Mouse (Mus musculus): ENCODE results near the gene Cep72. TPM values are rescaled to one million over a fixed set of nuclear protein-coding genes. Genes with fewer than 3 reads are reported as not detected.
A peak's percentile ranks its signal among the peaks of the same experiment; 100 is the strongest.

Gene Cep72
- 2.2 TPM for polyA plus RNA-seq (2012; fragmentation: generic; extraction: Trizol)
- long read RNA-seq, experiment 1, partial matches to known transcripts: 1 of 2 reads
- long read RNA-seq, experiment 1, other reads (novel, unspliced or antisense): 1 of 2 reads
- long read RNA-seq, experiment 2, partial matches to known transcripts: 1 of 16 reads
- long read RNA-seq, experiment 2, other reads (novel, unspliced or antisense): 11 of 16 reads

DNA sequence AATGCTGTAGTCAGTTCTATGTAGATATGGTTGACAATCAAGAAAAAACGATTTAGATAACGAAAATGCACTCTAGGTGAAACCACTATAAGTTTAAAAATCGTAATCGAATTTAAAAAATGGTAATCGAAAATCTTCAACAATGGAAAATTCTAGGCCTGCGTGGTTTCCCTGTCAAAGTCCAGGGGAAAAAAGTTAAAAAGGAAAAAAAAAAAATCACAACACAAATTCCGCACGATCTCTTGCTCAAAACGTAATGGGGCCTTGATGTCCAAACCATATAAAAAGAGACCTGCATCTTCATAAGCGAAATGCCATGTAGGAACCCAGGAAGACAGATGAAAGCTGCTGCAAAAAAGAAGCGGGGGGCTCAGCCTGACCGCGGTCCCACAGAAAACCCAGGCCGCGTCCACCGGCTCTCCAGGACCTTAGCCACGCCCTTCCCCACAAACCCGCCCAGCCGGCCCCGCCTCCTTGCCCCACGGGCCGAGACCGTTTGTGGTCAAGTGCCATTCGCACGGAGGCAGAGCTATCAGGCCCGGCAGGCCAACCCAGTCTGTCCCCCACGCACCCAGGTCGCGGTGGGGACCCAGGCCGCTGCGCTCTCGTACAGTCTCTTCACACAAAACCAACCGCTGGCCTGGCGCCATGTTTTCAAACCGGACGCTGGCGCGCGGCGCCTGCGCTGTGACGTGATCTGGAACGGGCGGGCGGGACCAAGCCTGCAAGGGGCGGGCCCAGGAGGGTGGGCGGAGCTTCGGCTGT is at the start of gene Cep72:
Gene Cep72 (minus strand): TSS at position 687 of the 765 bp plus-strand sequence.
- Histone ChIP-seq H3K4me3 (ENCODE audit: insufficient read depth, poor library complexity, severe bottlenecking) (peak within 1 kb of the TSS; percentile 38), H3ac (ENCODE audit: control insufficient read depth, insufficient read length, low read depth) (peak within 1 kb of the TSS; percentile 78), H3K79me2 (ENCODE audit: control insufficient read depth, insufficient read depth) (no peaks in the 10 kb centered on the region), H3K27me3 (ENCODE audit: control insufficient read depth, insufficient read depth, insufficient read length) (no peaks in the 10 kb centered on the region), H3K36me3 (ENCODE audit: control insufficient read depth, insufficient read depth) (no peaks in the 10 kb centered on the region), H3K79me3 (ENCODE audit: low read depth) (no peaks in the 10 kb centered on the region)
- TF ChIP-seq USF1 (IDR thresholded peaks at IDR 0.05; ENCODE audit: low read depth) (no peak), MAX (IDR thresholded peaks at IDR 0.05) (no peak), MYOD1 (IDR thresholded peaks at IDR 0.05; ENCODE audit: control insufficient read depth, insufficient read length, low read depth) (no peak), FOSL1 (IDR thresholded peaks at IDR 0.05; ENCODE audit: insufficient read depth, low read length, poor library complexity, severe bottlenecking) (no peak), CTCF (IDR thresholded peaks at IDR 0.05; ENCODE audit: control insufficient read depth, insufficient read depth, insufficient read length) (no peak), CEBPB (IDR thresholded peaks at IDR 0.05; ENCODE audit: low read depth) (no peak)

DNA sequence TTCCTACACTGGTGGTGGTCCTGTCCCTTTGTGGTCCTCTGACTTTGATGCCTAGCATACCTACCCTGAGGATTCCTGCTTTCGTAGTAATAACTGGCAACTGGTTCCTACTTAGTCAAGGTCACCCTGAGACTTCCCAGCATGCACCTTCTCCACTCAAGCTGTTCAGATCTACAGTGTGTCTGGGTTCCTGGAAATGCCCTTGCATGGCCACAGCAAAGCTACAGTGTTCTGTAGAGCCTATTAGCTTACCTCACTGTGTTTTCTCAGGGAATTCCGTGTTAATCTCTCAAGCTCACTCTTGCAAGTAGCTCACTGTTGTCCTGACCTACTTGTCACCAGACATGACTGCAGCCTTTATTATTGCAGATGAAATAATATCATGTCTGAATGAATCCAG is 45.3 kb upstream of the Cep72 start:
- H3K36me3 ChIP-seq (ENCODE audit: control insufficient read depth, insufficient read depth): no peaks in the 10 kb centered on the region
- H3ac ChIP-seq (ENCODE audit: control insufficient read depth, insufficient read length, low read depth): no peak overlapping the region
- no peaks in the 10 kb centered on the region for H3K79me3 ChIP-seq (ENCODE audit: low read depth)
- no peak overlapping the region for H3K4me3 ChIP-seq (ENCODE audit: insufficient read depth, poor library complexity, severe bottlenecking)
- TF ChIP-seq CTCF (IDR thresholded peaks at IDR 0.05; ENCODE audit: control insufficient read depth, insufficient read depth, insufficient read length): no peak
- no peak for TF ChIP-seq MYOD1 (IDR thresholded peaks at IDR 0.05; ENCODE audit: control insufficient read depth, insufficient read length, low read depth)
- TF ChIP-seq MYOG (IDR thresholded peaks at IDR 0.05; ENCODE audit: control insufficient read depth, extremely low read depth, insufficient read length): no peak
- no peak for TF ChIP-seq MAX (IDR thresholded peaks at IDR 0.05)
- TF ChIP-seq CEBPB (IDR thresholded peaks at IDR 0.05; ENCODE audit: low read depth): no peak
- no peak for TF ChIP-seq USF1 (IDR thresholded peaks at IDR 0.05; ENCODE audit: low read depth)
- TF ChIP-seq FOSL1 (IDR thresholded peaks at IDR 0.05; ENCODE audit: insufficient read depth, low read length, poor library complexity, severe bottlenecking): no peak
- no peaks in the 10 kb centered on the region for H3K27me3 ChIP-seq (ENCODE audit: control insufficient read depth, insufficient read depth, insufficient read length)
- H3K79me2 ChIP-seq (ENCODE audit: control insufficient read depth, insufficient read depth): no peaks in the 10 kb centered on the region

DNA sequence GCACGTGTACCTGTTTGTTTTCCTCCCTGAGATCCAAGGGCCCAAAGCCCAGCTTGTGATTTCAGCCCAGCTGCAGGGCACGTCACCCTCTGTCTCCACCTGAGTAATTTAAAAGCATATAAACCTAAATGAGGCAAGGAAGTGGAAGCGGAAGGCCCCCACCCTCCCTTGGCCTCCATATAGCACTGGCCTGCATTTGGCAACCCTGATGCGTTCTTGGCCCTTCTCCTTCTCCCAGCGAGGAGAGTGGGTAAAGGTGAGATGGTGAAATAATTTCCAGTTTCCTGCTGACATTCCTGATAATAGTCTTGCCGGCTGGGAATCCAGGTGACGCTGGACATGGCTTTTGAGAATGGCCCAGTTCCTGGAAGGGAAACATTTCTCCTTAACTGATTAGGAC is 42.3 kb upstream of the Cep72 start:
- Histone ChIP-seq H3K4me3 (ENCODE audit: insufficient read depth, poor library complexity, severe bottlenecking) (no peak overlapping the region), H3ac (ENCODE audit: control insufficient read depth, insufficient read length, low read depth) (no peak overlapping the region), H3K36me3 (ENCODE audit: control insufficient read depth, insufficient read depth) (no peaks in the 10 kb centered on the region), H3K27me3 (ENCODE audit: control insufficient read depth, insufficient read depth, insufficient read length) (peaks cover 3% of the 10 kb centered on the region), H3K79me2 (ENCODE audit: control insufficient read depth, insufficient read depth) (no peaks in the 10 kb centered on the region), H3K79me3 (ENCODE audit: low read depth) (no peaks in the 10 kb centered on the region)
- TF ChIP-seq FOSL1 (IDR thresholded peaks at IDR 0.05; ENCODE audit: insufficient read depth, low read length, poor library complexity, severe bottlenecking) (no peak), MAX (IDR thresholded peaks at IDR 0.05) (no peak), MYOD1 (IDR thresholded peaks at IDR 0.05; ENCODE audit: control insufficient read depth, insufficient read length, low read depth) (no peak), USF1 (IDR thresholded peaks at IDR 0.05; ENCODE audit: low read depth) (no peak), CTCF (IDR thresholded peaks at IDR 0.05; ENCODE audit: control insufficient read depth, insufficient read depth, insufficient read length) (no peak), MYOG (IDR thresholded peaks at IDR 0.05; ENCODE audit: control insufficient read depth, extremely low read depth, insufficient read length) (no peak), CEBPB (IDR thresholded peaks at IDR 0.05; ENCODE audit: low read depth) (no peak)

DNA sequence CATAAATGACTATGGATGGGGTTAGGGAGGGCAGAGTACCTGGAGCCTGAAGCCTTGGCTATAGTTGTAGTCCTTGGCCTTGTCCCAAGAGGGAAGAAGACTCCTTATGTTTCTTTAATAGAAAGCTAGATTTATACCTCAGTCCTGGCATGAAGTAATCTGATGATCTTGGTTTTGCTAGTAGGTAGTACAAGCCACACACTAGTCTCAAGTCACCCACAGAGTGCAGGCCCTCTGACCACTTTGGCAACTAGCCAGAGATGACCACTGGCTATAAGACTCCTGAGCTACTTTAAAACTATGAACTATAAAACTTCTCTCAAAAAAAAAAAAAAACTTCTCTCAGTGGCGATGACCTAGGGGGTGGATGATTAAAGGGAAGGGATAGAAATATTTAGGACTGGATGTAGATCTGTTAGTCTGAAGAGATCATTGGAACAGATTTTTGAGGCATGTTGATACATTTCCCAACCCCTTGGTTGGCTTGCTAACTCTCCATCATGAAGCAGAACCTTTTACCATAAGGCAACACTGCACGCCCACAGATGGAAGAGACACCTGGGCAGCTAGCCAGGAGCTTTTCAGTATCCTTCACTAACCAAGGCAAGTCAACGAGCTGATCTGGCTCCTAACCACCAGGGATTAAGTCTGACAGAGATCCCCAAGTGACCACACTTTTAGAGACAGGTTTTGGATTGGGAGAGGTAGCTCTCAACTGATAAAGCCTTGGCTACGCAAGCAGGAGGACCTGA is 40.9 kb upstream of the Cep72 start:
- Histone ChIP-seq H3K36me3 (ENCODE audit: control insufficient read depth, insufficient read depth) (no peaks in the 10 kb centered on the region), H3K27me3 (ENCODE audit: control insufficient read depth, insufficient read depth, insufficient read length) (peaks cover 3% of the 10 kb centered on the region), H3ac (ENCODE audit: control insufficient read depth, insufficient read length, low read depth) (no peak overlapping the region), H3K79me2 (ENCODE audit: control insufficient read depth, insufficient read depth) (no peaks in the 10 kb centered on the region), H3K4me3 (ENCODE audit: insufficient read depth, poor library complexity, severe bottlenecking) (no peak overlapping the region), H3K79me3 (ENCODE audit: low read depth) (no peaks in the 10 kb centered on the region)
- TF ChIP-seq MAX (IDR thresholded peaks at IDR 0.05) (no peak), CEBPB (IDR thresholded peaks at IDR 0.05; ENCODE audit: low read depth) (no peak), FOSL1 (IDR thresholded peaks at IDR 0.05; ENCODE audit: insufficient read depth, low read length, poor library complexity, severe bottlenecking) (no peak), MYOD1 (IDR thresholded peaks at IDR 0.05; ENCODE audit: control insufficient read depth, insufficient read length, low read depth) (no peak), CTCF (IDR thresholded peaks at IDR 0.05; ENCODE audit: control insufficient read depth, insufficient read depth, insufficient read length) (no peak), MYOG (IDR thresholded peaks at IDR 0.05; ENCODE audit: control insufficient read depth, extremely low read depth, insufficient read length) (no peak), USF1 (IDR thresholded peaks at IDR 0.05; ENCODE audit: low read depth) (no peak)

DNA sequence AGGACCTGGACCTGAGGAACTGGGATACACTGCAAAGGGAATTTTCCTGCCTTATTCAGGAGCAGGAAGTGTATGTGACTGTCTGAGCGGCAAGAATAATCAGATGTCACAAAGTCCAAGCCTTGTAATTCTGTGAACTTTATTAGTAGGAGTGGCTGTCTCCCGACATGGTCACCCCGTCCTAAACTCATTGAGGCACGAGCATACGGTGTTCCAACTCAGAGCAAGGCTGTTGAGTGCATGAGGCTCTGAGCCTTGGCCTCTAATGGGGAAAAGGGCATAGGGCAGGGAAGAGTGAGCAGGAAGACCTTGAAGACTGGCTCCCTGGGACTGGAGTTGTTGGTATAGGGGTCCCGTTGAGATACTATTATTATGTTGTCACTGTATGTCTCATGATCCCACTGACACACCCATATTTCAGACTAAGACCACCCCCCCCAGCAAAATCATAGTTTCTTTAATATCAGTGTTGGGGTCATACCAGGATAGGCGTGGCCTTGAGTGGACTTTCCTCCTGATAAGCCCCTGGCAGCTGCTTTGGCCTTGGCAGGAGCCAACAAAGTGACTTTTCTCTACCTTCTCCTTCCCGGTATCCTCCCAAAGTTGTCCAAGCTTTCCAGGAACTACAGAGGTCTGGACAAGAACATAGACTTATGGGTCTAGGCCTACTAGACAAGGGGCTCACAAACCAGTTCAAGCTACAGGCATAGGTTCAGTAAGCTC is 40.2 kb upstream of the Cep72 start:
- H3K4me3 ChIP-seq (ENCODE audit: insufficient read depth, poor library complexity, severe bottlenecking): no peak overlapping the region
- H3K36me3 ChIP-seq (ENCODE audit: control insufficient read depth, insufficient read depth): no peaks in the 10 kb centered on the region
- no peak overlapping the region for H3ac ChIP-seq (ENCODE audit: control insufficient read depth, insufficient read length, low read depth)
- no peaks in the 10 kb centered on the region for H3K79me3 ChIP-seq (ENCODE audit: low read depth)
- TF ChIP-seq USF1 (IDR thresholded peaks at IDR 0.05; ENCODE audit: low read depth): no peak
- TF ChIP-seq MYOD1 (IDR thresholded peaks at IDR 0.05; ENCODE audit: control insufficient read depth, insufficient read length, low read depth): no peak
- no peaks in the 10 kb centered on the region for H3K79me2 ChIP-seq (ENCODE audit: control insufficient read depth, insufficient read depth)
- peaks cover 3% of the 10 kb centered on the region for H3K27me3 ChIP-seq (ENCODE audit: control insufficient read depth, insufficient read depth, insufficient read length)

Measured in C2C12 (cell line).